Mouse (Mus musculus) heart, adult 2 months (tissue): ENCODE data around the gene Ddx52. TPM values are rescaled to one million over a fixed set of nuclear protein-coding genes. Genes with fewer than 3 reads are reported as not detected.

Experiments
- DNase-seq, 2 experiments: peaks; one replicate each; pipeline ENCODE4 v3.0.0; 2021
- H3K27ac ChIP-seq: fragments of 200-600 bp; 2 replicates; pipeline ENCODE4 v1.8.1; 2022
- H3K27me3 ChIP-seq: fragments of 200-500 bp; 2 replicates; pipeline ENCODE4 v1.6.1; 2012; ENCODE audit warnings: mild to moderate bottlenecking, low read length, inconsistent platforms, mixed read lengths; ENCODE audit not compliant: control insufficient read depth, insufficient read depth
- H3K36me3 ChIP-seq: fragments of 200-500 bp; 2 replicates; pipeline ENCODE4 v1.6.1; 2012; ENCODE audit warnings: low read length, inconsistent platforms; ENCODE audit not compliant: control insufficient read depth, insufficient read depth
- H3K4me1 ChIP-seq: fragments of 200-500 bp; 2 replicates; pipeline ENCODE4 v1.6.1; 2011; ENCODE audit warnings: low read length; ENCODE audit not compliant: control insufficient read depth, insufficient read depth
- H3K4me3 ChIP-seq: fragments of 200-600 bp; 2 replicates; pipeline ENCODE4 v1.8.1; 2022
- H3K79me2 ChIP-seq: fragments of 200-500 bp; replicated peaks from 2 replicates; pipeline ENCODE4 v1.6.1; 2012; ENCODE audit warnings: mild to moderate bottlenecking, inconsistent platforms, low read length, moderate library complexity, mixed read lengths; ENCODE audit not compliant: control insufficient read depth, insufficient read depth
- H3K9ac ChIP-seq: fragments of 200-500 bp; 2 replicates; pipeline ENCODE4 v1.6.1; 2012; ENCODE audit warnings: low read depth, mild to moderate bottlenecking, control low read depth, inconsistent platforms, low read length, mixed read lengths
- CTCF ChIP-seq: fragments of 200-600 bp; IDR thresholded peaks from 2 replicates; pipeline ENCODE4 v1.8.1; 2022; ENCODE audit warnings: antibody characterized with exemption, mild to moderate bottlenecking, moderate library complexity
- EP300 ChIP-seq: fragments of 200-500 bp; IDR thresholded peaks from 2 replicates; pipeline ENCODE4 v1.6.1; 2011; ENCODE audit warnings: low read depth, low read length, control low read depth; ENCODE audit not compliant: insufficient read depth
- POLR2A ChIP-seq: fragments of 200-500 bp; IDR thresholded peaks from 2 replicates; pipeline ENCODE4 v1.6.1; 2011; ENCODE audit warnings: mild to moderate bottlenecking, low read depth, low read length, control low read depth; ENCODE audit not compliant: insufficient read depth
- WGBS: fragments of 180-500 bp; shearing (Covaris S2); methylation state at CpG from one replicate; pipeline ENCODE4 v1.1.7; 2018; 5-methylcytosine and 5-hydroxymethylcytosine counted together
- intact Hi-C: fragments of 180-260 bp; cut with DNase I; formaldehyde crosslinking; loops from one replicate; pipeline ENCODE4 v1.15.1; 2025
- polyA plus RNA-seq: library from polyadenylated mRNA; depleted of rRNA; stranded (reverse); fragments of >200 nt; gene quantifications from 2 replicates; pipeline ENCODE4 v1.2.3, GENCODE M21; 2012
- total RNA-seq, 2 experiments: library from RNA; stranded (reverse); gene quantifications; 2 replicates each; pipeline ENCODE4 v1.2.3; 2021

The Ddx52 gene
- total and polyA plus RNA-seq, 3 experiments, result 3.3 to 9.9 (median 8.9) TPM

DNA sequence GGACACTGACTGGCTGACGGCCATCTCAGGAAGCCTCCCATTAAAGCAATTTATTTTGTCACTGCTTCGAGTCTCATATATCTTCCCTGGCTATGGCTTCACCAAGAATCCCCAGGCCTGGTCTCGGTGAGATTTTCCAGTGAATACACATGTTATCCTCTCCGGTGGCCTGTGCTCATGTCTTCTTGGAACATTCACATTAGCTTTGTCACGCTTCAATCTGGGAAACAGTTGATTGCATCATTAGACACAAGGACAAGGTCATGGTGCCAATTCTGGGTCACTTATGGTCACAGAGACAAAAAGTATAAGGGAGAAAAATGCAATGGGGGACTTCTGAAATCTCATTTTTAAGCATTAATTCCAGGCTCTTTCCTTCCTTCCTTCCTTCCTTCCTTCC is 36.1 kb upstream of the Ddx52 start:
- Histone ChIP-seq H3K27me3 (no peaks in the 10 kb centered on the region; the same call in 1 of the 2 replicates), H3K36me3 (no peaks in the 10 kb centered on the region), H3K4me1 (no peaks in the 10 kb centered on the region), H3K9ac (no peak overlapping the region), H3K4me3 (no peak overlapping the region), H3K79me2 (no peaks in the 10 kb centered on the region), H3K27ac (no peak overlapping the region)
- intact Hi-C loops, result no loop called here
- no peak for TF ChIP-seq POLR2A
- no peak for TF ChIP-seq EP300
- no peak for TF ChIP-seq CTCF
- no peak for DNase-seq
- 69% methylated on average over 5 of the region's 5 CpGs for WGBS

DNA sequence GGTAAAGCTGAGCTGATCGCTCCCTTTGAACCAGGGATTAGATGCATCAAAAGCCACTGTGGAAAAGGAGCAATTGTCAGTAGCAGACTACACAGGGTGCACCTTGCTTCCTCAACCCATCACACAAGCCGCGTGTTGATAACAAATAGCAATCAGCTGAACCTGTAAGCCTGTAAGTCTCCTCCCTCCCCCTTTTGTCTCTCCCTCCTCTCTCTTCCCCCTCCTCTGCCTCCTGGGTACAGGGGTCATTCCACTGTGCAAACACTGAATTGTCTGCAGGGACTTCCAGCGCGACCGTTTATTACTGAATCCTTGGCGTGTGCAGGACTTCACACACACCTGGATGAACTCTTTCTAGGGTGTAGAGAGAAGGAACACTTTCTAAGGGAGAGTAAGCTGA is 33.5 kb upstream of the Ddx52 start:
- H3K4me1 ChIP-seq, result no peaks in the 10 kb centered on the region
- TF ChIP-seq EP300 (no peak), POLR2A (no peak), CTCF (no peak)
- no peak overlapping the region for H3K9ac ChIP-seq
- no peaks in the 10 kb centered on the region for H3K36me3 ChIP-seq
- DNase-seq, result no peak
- no peaks in the 10 kb centered on the region for H3K27me3 ChIP-seq
- H3K79me2 ChIP-seq, result no peaks in the 10 kb centered on the region
- no peak overlapping the region for H3K27ac ChIP-seq
- WGBS, result 52% methylated on average over 7 of the region's 7 CpGs
- intact Hi-C loops, result no loop called here
- H3K4me3 ChIP-seq, result no peak overlapping the region

DNA sequence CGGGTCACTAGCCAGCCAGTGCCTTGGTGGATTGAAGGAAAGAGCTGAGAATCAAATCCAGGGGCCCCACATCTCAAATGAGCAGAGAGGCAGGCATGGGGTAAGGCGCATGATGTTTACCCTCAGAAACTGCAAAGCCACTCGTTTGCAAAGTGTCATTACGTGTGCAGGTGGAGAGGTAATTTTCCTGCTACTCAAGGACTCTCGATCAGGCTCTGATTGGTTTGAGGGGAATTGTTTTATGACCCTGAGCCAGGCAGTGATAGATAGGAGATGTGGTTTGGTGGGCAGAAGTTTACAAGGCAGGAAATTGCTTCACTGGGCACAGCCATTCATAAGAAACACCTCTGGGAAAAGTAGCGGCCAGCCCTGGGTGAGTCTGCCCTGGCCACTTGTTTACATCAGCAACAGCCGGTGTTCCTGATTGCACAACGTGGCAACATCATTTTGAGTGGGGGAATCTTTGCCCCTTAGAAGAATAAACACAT is 28.0 kb upstream of the Ddx52 start:
- no peak for TF ChIP-seq EP300
- TF ChIP-seq CTCF, result no peak
- no peak for TF ChIP-seq POLR2A
- no peak for DNase-seq
- no peak overlapping the region for H3K27ac ChIP-seq
- H3K4me1 ChIP-seq, result no peaks in the 10 kb centered on the region
- H3K36me3 ChIP-seq, result no peaks in the 10 kb centered on the region
- no peak overlapping the region for H3K9ac ChIP-seq
- no peak overlapping the region for H3K4me3 ChIP-seq
- H3K79me2 ChIP-seq, result no peaks in the 10 kb centered on the region
- intact Hi-C loops, result no loop called here
- H3K27me3 ChIP-seq, result no peaks in the 10 kb centered on the region
- 63% methylated on average over 8 of the region's 8 CpGs for WGBS

DNA sequence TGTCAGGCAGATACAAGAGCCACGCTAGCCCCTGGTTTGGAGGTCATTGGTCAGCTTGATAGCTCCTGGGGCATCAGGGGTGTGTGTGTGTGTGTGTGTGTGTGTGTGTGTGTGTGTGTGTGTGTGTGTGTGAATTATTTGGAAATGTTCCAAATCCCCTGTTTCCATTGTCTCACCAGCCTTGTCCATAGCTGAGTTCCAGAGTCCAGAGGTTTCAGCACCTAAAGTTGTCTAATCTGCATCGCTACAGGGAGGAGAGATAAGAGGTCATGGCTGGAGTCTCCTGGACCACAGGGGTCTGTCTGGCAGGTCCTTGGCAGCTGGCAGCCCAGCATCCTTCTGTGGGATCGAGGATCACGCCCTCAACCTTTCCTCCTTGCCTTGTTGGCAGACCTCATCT is 27.4 kb upstream of the Ddx52 start:
- H3K9ac ChIP-seq, result no peak overlapping the region
- no peak for TF ChIP-seq CTCF
- no peak for TF ChIP-seq POLR2A
- TF ChIP-seq EP300, result no peak
- no peaks in the 10 kb centered on the region for H3K27me3 ChIP-seq
- no peaks in the 10 kb centered on the region for H3K36me3 ChIP-seq
- H3K4me1 ChIP-seq, result no peaks in the 10 kb centered on the region
- intact Hi-C loops, result no loop called here
- WGBS, result 53% methylated on average over 4 of the region's 4 CpGs
- no peak overlapping the region for H3K4me3 ChIP-seq
- no peaks in the 10 kb centered on the region for H3K79me2 ChIP-seq
- no peak for DNase-seq
- no peak overlapping the region for H3K27ac ChIP-seq

DNA sequence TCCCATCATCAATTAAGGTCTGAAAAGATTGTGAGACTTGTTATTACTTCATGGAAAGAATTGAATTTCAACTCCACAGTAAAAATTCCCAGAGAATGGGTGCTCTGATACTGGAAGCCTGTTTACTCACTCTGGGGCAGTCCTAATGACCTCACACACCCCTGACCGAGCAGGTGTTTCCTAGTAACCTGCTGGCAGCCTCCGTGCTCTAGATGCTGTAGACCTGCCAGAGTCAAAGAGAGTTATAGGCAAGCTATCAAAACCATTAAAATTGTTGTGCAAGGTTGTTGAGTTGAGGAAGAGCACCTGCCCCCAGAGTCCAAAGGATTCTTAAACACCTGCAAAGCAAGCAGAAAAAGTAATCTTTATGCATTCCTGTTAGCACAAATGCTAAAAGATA is 19.3 kb upstream of the Ddx52 start:
- intact Hi-C loops, result no loop called here
- H3K79me2 ChIP-seq, result no peaks in the 10 kb centered on the region
- no peaks in the 10 kb centered on the region for H3K36me3 ChIP-seq
- H3K9ac ChIP-seq, result no peak overlapping the region
- 59% methylated on average over 2 of the region's 2 CpGs for WGBS
- no peak overlapping the region for H3K4me3 ChIP-seq
- DNase-seq, result no peak
- no peaks in the 10 kb centered on the region; the same call in 1 of the 2 replicates for H3K27me3 ChIP-seq
- H3K27ac ChIP-seq, result no peak overlapping the region
- no peaks in the 10 kb centered on the region for H3K4me1 ChIP-seq
- no peak for TF ChIP-seq EP300

DNA sequence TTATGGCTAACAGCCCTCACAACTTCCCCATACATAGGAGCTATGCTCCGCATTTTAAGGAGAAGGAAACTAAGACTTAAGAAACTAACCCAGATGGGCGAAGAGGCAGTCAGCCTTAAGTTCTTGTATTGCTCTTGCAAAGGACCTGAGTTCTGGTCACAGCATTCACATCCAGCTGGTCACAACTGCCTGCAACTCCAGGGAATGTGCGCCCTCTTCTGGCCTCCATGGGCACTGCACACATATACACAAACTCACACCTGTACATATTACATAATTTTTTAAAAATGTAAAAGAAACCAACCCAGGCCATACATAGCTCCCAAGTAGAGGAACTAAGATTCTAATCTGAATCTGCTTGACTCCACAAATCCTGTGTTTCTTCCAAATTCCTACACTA is 14.8 kb upstream of the Ddx52 start:
- H3K27ac ChIP-seq, result no peak overlapping the region
- TF ChIP-seq CTCF (peak; percentile 52), POLR2A (no peak), EP300 (no peak)
- H3K27me3 ChIP-seq, result peaks cover 4% of the 10 kb centered on the region
- DNase-seq, result no peak
- H3K79me2 ChIP-seq, result no peaks in the 10 kb centered on the region
- H3K4me3 ChIP-seq, result no peak overlapping the region
- intact Hi-C loops, result no loop called here
- WGBS, result 59% methylated on average over 3 of the region's 3 CpGs
- no peak overlapping the region for H3K9ac ChIP-seq
- no peaks in the 10 kb centered on the region for H3K36me3 ChIP-seq
- H3K4me1 ChIP-seq, result no peaks in the 10 kb centered on the region
